Mouse (Mus musculus) layer of hippocampus, adult 9-11 months (tissue): ENCODE measurements around the gene Piga.

Experiments used
- DNase-seq: peaks from one replicate; pipeline ENCODE4 v3.0.0; 2022

Piga gene

DNA sequence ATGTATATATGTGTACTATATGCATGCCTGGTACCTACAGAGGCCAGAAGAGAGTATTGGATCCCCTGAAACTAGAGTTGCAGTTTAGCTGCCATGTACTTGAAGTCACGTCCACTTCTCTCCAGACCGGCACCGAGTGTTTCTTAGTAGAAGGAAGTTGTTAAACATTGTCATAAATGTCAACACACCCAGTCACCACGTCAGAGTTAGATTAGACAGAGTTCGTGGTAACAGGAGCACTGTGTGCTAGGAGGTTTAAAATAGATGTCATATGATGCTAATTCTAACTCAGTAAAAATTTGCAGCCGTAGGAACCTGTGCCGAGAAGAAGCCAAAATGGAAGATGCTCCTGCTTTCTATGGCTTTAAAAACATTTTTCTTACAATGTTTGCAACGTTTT, 17.1 kb downstream of the Piga start, which contains the start of gene Asb11:
Gene Asb11 (plus strand): TSS at position 286 of the 400 bp plus-strand sequence.
- no peak for DNase-seq

DNA sequence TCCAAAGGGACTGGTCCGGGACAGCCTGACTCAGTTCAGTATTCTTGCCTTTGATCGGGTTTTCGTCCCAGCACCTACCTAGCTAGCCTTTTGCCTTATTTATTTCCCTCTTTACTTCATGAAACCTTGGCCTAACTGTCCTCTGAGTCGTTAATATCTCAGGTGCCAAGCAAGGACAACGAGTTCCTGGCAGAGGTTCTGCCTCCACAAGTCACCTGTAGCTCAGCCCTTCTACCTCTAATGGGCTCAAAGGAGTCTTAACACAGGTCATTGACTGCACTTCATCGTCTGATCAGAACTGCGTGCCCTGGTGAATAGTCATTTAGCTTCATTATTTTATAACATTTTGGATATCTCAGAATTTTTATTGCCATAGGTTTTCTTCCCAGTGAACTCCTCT, 19.9 kb downstream of the Piga start:
- DNase-seq: no peak

DNA sequence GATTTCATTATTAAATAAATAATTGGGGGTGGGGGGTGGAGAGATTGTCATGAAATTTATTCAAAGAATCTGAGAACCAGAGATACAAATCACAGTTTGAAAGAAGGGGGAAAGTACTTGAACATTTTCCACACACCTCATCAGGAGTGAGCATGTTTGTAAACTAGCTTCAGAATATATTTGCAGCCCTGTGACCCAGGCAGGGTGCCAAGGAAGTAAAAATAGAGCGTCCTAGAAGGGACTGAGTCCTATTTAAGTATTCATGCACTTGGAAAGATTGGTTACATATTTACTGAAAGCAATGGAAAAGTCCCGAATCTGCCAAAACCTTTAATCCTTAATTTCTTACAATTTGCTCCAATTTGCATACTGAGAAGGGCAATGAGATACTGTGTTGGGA, 20.6 kb downstream of the Piga start:
- DNase-seq: no peak

GRCm38 (mm10) chrX:164440703-164441102, 21.1 kb downstream of the Piga start:
- no peak for DNase-seq

GRCm38 (mm10) chrX:164441306-164441705, 21.7 kb downstream of the Piga start:
- DNase-seq: no peak

- no peak for DNase-seq
These were observed 26.0 kb downstream of the Piga start for GRCm38 (mm10) chrX:164445601-164446000.

DNA sequence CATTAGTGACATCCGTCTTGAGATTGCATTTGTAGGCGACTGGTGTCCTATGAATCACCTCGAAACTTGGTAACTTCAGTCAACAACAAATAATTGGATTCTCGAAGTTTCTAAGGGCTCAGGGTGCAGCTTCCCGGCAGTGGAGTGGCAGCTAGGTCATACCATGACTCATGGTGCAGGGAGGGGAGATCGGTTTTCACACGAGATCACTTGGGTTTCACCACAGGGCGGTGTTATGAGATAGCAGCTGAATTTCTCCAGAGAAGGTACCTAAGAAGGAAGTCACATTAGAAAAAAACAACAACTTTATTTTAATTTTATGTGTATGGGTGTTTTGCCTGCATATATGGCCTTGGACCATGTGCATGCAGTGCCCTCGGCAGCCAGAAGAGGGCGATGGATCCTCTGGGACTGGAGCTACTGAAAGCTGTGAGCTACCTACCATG, 26.5 kb downstream of the Piga start:
- no peak for DNase-seq

DNA sequence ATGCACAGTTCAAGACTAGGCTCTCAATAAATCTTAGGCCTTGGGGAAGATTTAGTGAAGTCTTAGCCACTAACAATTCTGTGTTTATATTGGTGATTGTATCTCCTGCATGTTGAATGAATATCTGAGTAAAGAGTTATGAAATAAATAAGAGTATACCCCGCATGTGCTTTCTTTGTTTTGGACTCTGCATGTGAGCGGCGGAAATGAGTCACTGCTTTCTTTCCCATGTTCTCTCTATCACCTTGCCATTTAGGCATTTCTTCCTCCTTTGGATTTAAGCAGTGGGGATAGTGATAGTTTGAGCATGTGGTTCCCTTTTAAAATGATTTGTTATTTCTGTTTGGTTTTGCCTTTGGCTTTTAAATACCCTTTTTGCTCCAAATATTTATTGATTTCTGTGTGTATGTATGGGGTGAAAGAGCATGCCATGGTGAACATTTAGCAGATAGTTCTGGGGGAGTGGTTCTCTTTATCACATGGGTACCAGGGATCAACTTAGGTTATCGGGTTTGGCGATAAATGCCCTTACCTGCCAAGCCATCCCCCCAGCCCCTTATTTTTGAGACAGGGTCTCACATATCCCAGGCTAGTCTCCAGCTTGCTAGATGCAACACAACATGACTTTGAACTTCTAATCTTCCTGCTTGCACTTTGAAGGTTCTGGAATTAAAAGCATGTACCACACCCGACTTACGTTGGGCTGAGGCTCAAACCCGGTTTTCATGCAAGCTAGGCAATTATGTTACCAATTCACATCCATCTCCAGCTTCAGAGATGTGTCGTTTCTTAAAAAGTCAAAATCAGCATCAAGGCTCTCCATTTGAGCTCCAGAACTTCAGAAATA, 27.5 kb downstream of the Piga start:
- DNase-seq: no peak

- no peak for DNase-seq
These were observed 28.1 kb downstream of the Piga start for GRCm38 (mm10) chrX:164447682-164448071.

- peak; percentile 13 for DNase-seq
These were observed 29.6 kb downstream of the Piga start for GRCm38 (mm10) chrX:164449201-164449600.

- no peak for DNase-seq
These were observed 39.8 kb downstream of the Piga start for GRCm38 (mm10) chrX:164459205-164459878.
